Mouse (Mus musculus) brain, embryonic 14.5 days (tissue): ENCODE measurements around the gene Dynlrb1.

ENCODE experiments used
- CTCF ChIP-seq: fragments of 200-500 bp; IDR thresholded peaks from 2 replicates; pipeline ENCODE4 v1.5.1; 2012; ENCODE audit warnings: inconsistent platforms, mild to moderate bottlenecking, moderate library complexity, borderline replicate concordance; ENCODE audit not compliant: insufficient read depth, insufficient read length; ENCODE audit errors: extremely low read depth
- POLR2A ChIP-seq: fragments of 200-500 bp; IDR thresholded peaks from 2 replicates; pipeline ENCODE4 v1.6.1; 2012; ENCODE audit warnings: mild to moderate bottlenecking, inconsistent platforms, borderline replicate concordance; ENCODE audit not compliant: poor library complexity, insufficient read depth, insufficient read length, severe bottlenecking; ENCODE audit errors: extremely low read depth

DNA sequence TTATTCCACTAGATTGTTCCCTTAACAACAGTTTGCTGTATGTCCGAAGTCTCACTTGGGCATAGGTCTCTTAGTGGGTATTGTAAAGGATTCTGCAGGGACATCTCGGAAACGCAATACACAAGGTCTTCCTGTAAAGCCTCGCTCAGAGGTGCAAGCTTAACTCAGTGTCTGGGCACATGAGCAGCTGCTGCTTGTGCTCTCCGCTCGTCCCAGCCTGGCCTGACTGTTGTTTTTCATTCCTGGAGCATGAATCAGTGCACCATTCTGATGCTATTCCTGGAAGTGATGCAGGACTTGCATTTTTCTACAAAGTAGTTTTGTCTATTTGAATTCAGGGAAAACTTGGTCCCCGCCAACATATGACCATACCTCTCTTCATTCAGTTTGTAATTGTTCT, 11.6 kb upstream of the Dynlrb1 start:
- TF ChIP-seq POLR2A (no peak), CTCF (no peak)
